Mouse (Mus musculus) neural tube, embryonic 11.5 days (tissue): Measurements from ENCODE around the gene Rbpj. TPM values are rescaled to one million over a fixed set of nuclear protein-coding genes. Genes with fewer than 3 reads are reported as not detected.

Experiments used
- ATAC-seq: fragments of 200-750 bp; cut with Nextera tagmentation; 2 replicates; pipeline ENCODE4 v1.8.0; 2017; ENCODE audit warnings: moderate number of reproducible peaks, mild to moderate bottlenecking, moderate TSS enrichment, moderate library complexity; ENCODE audit not compliant: insufficient read depth, low FRiP score, low TSS enrichment
- DNase-seq: peaks from one replicate; pipeline ENCODE4 v3.0.0-alpha.2; 2015; ENCODE audit warnings: low spot score
- H3K27ac ChIP-seq: fragments of 300-500 bp; sonication (generic); 2 replicates; pipeline ENCODE4 v1.5.1; 2014; ENCODE audit warnings: low read depth, mild to moderate bottlenecking, low read length
- H3K27me3 ChIP-seq: fragments of 300-500 bp; sonication (generic); 2 replicates; pipeline ENCODE4 v1.6.1; 2014; ENCODE audit warnings: mild to moderate bottlenecking, low read length, mixed read lengths; ENCODE audit not compliant: control insufficient read depth, insufficient read depth
- H3K36me3 ChIP-seq: fragments of 300-500 bp; sonication (generic); 2 replicates; pipeline ENCODE4 v1.6.1; 2014; ENCODE audit warnings: mild to moderate bottlenecking, low read length, moderate library complexity, mixed read lengths; ENCODE audit not compliant: control insufficient read depth, insufficient read depth
- H3K4me1 ChIP-seq: fragments of 300-500 bp; sonication (generic); 2 replicates; pipeline ENCODE4 v1.6.1; 2014; ENCODE audit warnings: low read length, mixed read lengths; ENCODE audit not compliant: control insufficient read depth, insufficient read depth
- H3K4me2 ChIP-seq: fragments of 300-500 bp; sonication (generic); 2 replicates; pipeline ENCODE4 v1.6.1; 2014; ENCODE audit warnings: low read depth, mild to moderate bottlenecking, moderate library complexity
- H3K4me3 ChIP-seq: fragments of 300-500 bp; sonication (generic); 2 replicates; pipeline ENCODE4 v1.5.1; 2014; ENCODE audit warnings: low read depth, low read length
- H3K9ac ChIP-seq: fragments of 300-500 bp; sonication (generic); 2 replicates; pipeline ENCODE4 v1.6.1; 2014; ENCODE audit warnings: mild to moderate bottlenecking, low read length
- H3K9me3 ChIP-seq: fragments of 300-500 bp; sonication (generic); 2 replicates; pipeline ENCODE4 v1.6.1; 2016; ENCODE audit warnings: low read length; ENCODE audit not compliant: control insufficient read depth
- WGBS: fragments of 180-500 bp; shearing (Covaris S2); extraction: QIAGEN DNeasy Blood & Tissue Kit; methylation state at CpG from one replicate; pipeline ENCODE4 v1.1.7; 2014; 5-methylcytosine and 5-hydroxymethylcytosine counted together
- polyA plus RNA-seq: library from polyadenylated mRNA; unstranded; fragments of >200 nt; fragmentation: Nextera tagmentation; extraction: Ambion mirVana; gene quantifications from 2 replicates; pipeline ENCODE4 v1.2.1, GENCODE M21; 2014

Gene Rbpj
- polyA plus RNA-seq, 1 experiment from 2014 or later, result 59.4 TPM

- H3K4me3 ChIP-seq, result no peak overlapping the region
- H3K4me2 ChIP-seq, result no peak overlapping the region
- no peaks in the 10 kb centered on the region for H3K36me3 ChIP-seq
- H3K9ac ChIP-seq, result no peak overlapping the region
- DNase-seq (no peak), ATAC-seq (no peak)
- H3K27ac ChIP-seq, result no peak overlapping the region
- no peaks in the 10 kb centered on the region for H3K4me1 ChIP-seq
- H3K27me3 ChIP-seq, result no peaks in the 10 kb centered on the region
- 82% methylated on average over 9 of the region's 9 CpGs for WGBS
- no peaks in the 10 kb centered on the region for H3K9me3 ChIP-seq
Observed at GRCm38 (mm10) chr5:53697794-53698193, 231.8 kb downstream of the Rbpj start.

- no peak overlapping the region for H3K27ac ChIP-seq
- DNase-seq, result no peak
- no peak overlapping the region for H3K9ac ChIP-seq
- no peak overlapping the region for H3K4me3 ChIP-seq
- no peaks in the 10 kb centered on the region for H3K36me3 ChIP-seq
- no peak for ATAC-seq
- no peak overlapping the region for H3K4me2 ChIP-seq
- no peaks in the 10 kb centered on the region; the same call in 1 of the 2 replicates for H3K4me1 ChIP-seq
- H3K27me3 ChIP-seq, result no peaks in the 10 kb centered on the region
- no peaks in the 10 kb centered on the region for H3K9me3 ChIP-seq
- WGBS, result 91% methylated on average over 14 of the region's 14 CpGs
Observed at GRCm38 (mm10) chr5:53702686-53703085, 236.7 kb downstream of the Rbpj start.

Other genes with a start within 250 kb of the Rbpj start
- gene Smim20, start 199.1 kb upstream of the Rbpj start, polyA plus RNA-seq, result 59.5 and 71.8 TPM in 2 replicates
- 0.22 and 0.42 TPM in 2 replicates for gene Cckar, start 241.6 kb downstream of the Rbpj start, polyA plus RNA-seq